Mouse (Mus musculus): ENCODE measurements around the gene Apol10b. TPM values are rescaled to one million over a fixed set of nuclear protein-coding genes. Genes with fewer than 3 reads are reported as not detected.
"Not testable (repeated sequence)": the region's sequence is repeated elsewhere in the genome, so short reads cannot be mapped to it uniquely, and the experiment has no call there.

Apol10b gene
- polyA plus RNA-seq, 1 experiment = not detected

GRCm38 (mm10) chr15:77581681-77582080, 14.2 kb downstream of the Apol10b start:
- Histone ChIP-seq H3K36me3 (ENCODE audit: control insufficient read depth, insufficient read depth, low read length, poor library complexity, severe bottlenecking) (no peaks in the 10 kb centered on the region), H3K27me3 (ENCODE audit: control insufficient read depth, insufficient read depth, low read length, poor library complexity, severe bottlenecking) (no peaks in the 10 kb centered on the region), H3K9ac (ENCODE audit: low read depth, poor library complexity, severe bottlenecking) (no peak overlapping the region), H3K9me3 (replicated peaks; ENCODE audit: control insufficient read depth, insufficient read depth, low read length, poor library complexity, severe bottlenecking) (no peaks in the 10 kb centered on the region; the same call in 1 of the 2 replicates), H3K4me1 (ENCODE audit: control insufficient read depth, insufficient read depth, low read length) (no peaks in the 10 kb centered on the region), H3K4me3 (ENCODE audit: low read depth, low read length) (no peak overlapping the region), H3K27ac (ENCODE audit: insufficient read depth, low read length) (no peak overlapping the region)
- no peak for TF ChIP-seq EP300 (IDR thresholded peaks at IDR 0.05; ENCODE audit: insufficient read depth, low read depth, low read length)
- TF ChIP-seq POLR2A (IDR thresholded peaks at IDR 0.05; ENCODE audit: insufficient read depth, low read length) = no peak
- TF ChIP-seq CTCF (IDR thresholded peaks at IDR 0.05; ENCODE audit: low read depth, low read length) = no peak

DNA sequence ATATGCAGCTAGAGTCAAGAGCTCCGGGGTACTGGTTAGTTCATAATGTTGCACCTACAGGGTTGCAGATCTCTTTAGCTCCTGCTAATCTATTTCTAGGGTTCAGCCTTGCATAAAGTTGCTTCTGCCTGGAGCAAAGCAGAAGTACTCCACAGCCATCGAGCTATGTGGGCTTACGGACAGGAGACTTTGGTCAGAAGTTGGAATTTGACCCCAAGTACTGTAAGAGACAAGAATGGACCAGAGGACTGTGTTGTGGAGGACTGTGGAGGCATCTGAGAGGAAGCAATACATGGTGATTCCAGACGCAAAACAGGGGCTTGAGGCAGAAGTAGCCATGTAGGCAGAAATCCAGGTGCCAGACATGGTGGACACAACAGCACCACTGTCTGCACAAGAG, 16.6 kb downstream of the Apol10b start:
- Histone ChIP-seq H3K36me3 (ENCODE audit: control insufficient read depth, insufficient read depth, low read length, poor library complexity, severe bottlenecking) (no peaks in the 10 kb centered on the region), H3K4me1 (ENCODE audit: control insufficient read depth, insufficient read depth, low read length) (no peaks in the 10 kb centered on the region), H3K9ac (ENCODE audit: low read depth, poor library complexity, severe bottlenecking) (no peak overlapping the region), H3K27ac (ENCODE audit: insufficient read depth, low read length) (no peak overlapping the region), H3K4me3 (ENCODE audit: low read depth, low read length) (no peak overlapping the region), H3K27me3 (ENCODE audit: control insufficient read depth, insufficient read depth, low read length, poor library complexity, severe bottlenecking) (no peaks in the 10 kb centered on the region), H3K9me3 (replicated peaks; ENCODE audit: control insufficient read depth, insufficient read depth, low read length, poor library complexity, severe bottlenecking) (no peaks in the 10 kb centered on the region; the same call in 1 of the 2 replicates)
- TF ChIP-seq POLR2A (IDR thresholded peaks at IDR 0.05; ENCODE audit: insufficient read depth, low read length) = no peak
- TF ChIP-seq CTCF (IDR thresholded peaks at IDR 0.05; ENCODE audit: low read depth, low read length) = no peak
- no peak for TF ChIP-seq EP300 (IDR thresholded peaks at IDR 0.05; ENCODE audit: insufficient read depth, low read depth, low read length)

DNA sequence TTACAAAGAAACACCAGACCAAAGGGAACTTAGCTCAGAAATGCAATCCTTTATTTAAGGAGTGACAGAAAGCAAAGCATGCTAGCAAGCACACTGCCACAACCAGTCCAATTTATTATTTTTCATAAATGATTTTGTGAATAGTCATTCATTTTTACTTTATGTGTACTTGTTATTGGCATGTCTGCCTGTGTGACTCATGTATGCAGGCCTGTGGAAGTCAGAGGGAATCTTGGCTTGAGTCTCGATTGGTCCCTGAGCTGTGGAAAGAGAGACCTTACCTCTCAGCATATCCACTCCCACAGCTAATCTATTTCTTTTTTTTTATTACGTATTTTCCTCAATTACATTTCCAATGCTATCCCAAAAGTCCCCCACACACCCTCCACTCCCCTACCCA, 17.1 kb downstream of the Apol10b start:
- Histone ChIP-seq H3K4me3 (ENCODE audit: low read depth, low read length) (no peak overlapping the region), H3K4me1 (ENCODE audit: control insufficient read depth, insufficient read depth, low read length) (no peaks in the 10 kb centered on the region), H3K27me3 (ENCODE audit: control insufficient read depth, insufficient read depth, low read length, poor library complexity, severe bottlenecking) (no peaks in the 10 kb centered on the region), H3K27ac (ENCODE audit: insufficient read depth, low read length) (no peak overlapping the region), H3K9me3 (replicated peaks; ENCODE audit: control insufficient read depth, insufficient read depth, low read length, poor library complexity, severe bottlenecking) (no peaks in the 10 kb centered on the region; the same call in 1 of the 2 replicates), H3K9ac (ENCODE audit: low read depth, poor library complexity, severe bottlenecking) (no peak overlapping the region), H3K36me3 (ENCODE audit: control insufficient read depth, insufficient read depth, low read length, poor library complexity, severe bottlenecking) (no peaks in the 10 kb centered on the region)
- TF ChIP-seq POLR2A (IDR thresholded peaks at IDR 0.05; ENCODE audit: insufficient read depth, low read length) (no peak), EP300 (IDR thresholded peaks at IDR 0.05; ENCODE audit: insufficient read depth, low read depth, low read length) (no peak), CTCF (IDR thresholded peaks at IDR 0.05; ENCODE audit: low read depth, low read length) (no peak)

GRCm38 (mm10) chr15:77563219-77563618, 32.7 kb downstream of the Apol10b start:
- TF ChIP-seq POLR2A (IDR thresholded peaks at IDR 0.05; ENCODE audit: insufficient read depth, low read length) (no peak), CTCF (IDR thresholded peaks at IDR 0.05; ENCODE audit: low read depth, low read length) (no peak), EP300 (IDR thresholded peaks at IDR 0.05; ENCODE audit: insufficient read depth, low read depth, low read length) (no peak)
- no peak overlapping the region for H3K9ac ChIP-seq (ENCODE audit: low read depth, poor library complexity, severe bottlenecking)
- no peak overlapping the region for H3K27ac ChIP-seq (ENCODE audit: insufficient read depth, low read length)
- no peaks in the 10 kb centered on the region for H3K36me3 ChIP-seq (ENCODE audit: control insufficient read depth, insufficient read depth, low read length, poor library complexity, severe bottlenecking)
- H3K4me1 ChIP-seq (ENCODE audit: control insufficient read depth, insufficient read depth, low read length) = peaks cover 2% of the 10 kb centered on the region
- no peak overlapping the region for H3K4me3 ChIP-seq (ENCODE audit: low read depth, low read length)
- H3K27me3 ChIP-seq (ENCODE audit: control insufficient read depth, insufficient read depth, low read length, poor library complexity, severe bottlenecking) = no peaks in the 10 kb centered on the region
- 0 out of 2 replicates have a peak, but pooled peaks cover 5% of the 10 kb centered on the region for H3K9me3 ChIP-seq (replicated peaks; ENCODE audit: control insufficient read depth, insufficient read depth, low read length, poor library complexity, severe bottlenecking)

DNA sequence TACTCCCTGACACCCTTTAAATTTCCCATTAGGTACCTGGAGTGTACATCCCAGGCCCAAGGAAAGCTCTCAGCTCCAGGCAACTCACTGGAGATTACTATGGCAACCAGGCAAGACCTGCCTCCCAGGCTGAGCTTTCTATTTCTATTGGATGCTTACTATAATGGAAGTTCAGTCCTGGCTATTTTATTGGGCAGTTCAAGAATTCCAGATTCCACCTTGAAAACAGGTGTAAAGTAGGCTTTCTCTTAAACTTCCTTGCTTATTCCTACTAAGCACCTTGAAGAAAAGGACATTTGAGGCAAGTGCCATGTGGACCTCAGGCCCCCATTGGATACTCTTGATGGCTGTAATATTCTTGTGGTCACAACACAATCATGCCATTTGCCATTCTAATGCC, 34.1 kb downstream of the Apol10b start, which contains the start of gene 1700025B11Rik:
TSS of gene 1700025B11Rik (minus strand) at position 101 of the 400 bp plus-strand sequence.
- no peaks in the 10 kb centered on the region for H3K27me3 ChIP-seq (ENCODE audit: control insufficient read depth, insufficient read depth, low read length, poor library complexity, severe bottlenecking)
- H3K36me3 ChIP-seq (ENCODE audit: control insufficient read depth, insufficient read depth, low read length, poor library complexity, severe bottlenecking) = no peaks in the 10 kb centered on the region

GRCm38 (mm10) chr15:77539221-77539620, 56.7 kb downstream of the Apol10b start:
- H3K9ac ChIP-seq (ENCODE audit: low read depth, poor library complexity, severe bottlenecking); H3K27ac ChIP-seq (ENCODE audit: insufficient read depth, low read length); H3K27me3 ChIP-seq (ENCODE audit: control insufficient read depth, insufficient read depth, low read length, poor library complexity, severe bottlenecking); H3K36me3 ChIP-seq (ENCODE audit: control insufficient read depth, insufficient read depth, low read length, poor library complexity, severe bottlenecking); H3K4me3 ChIP-seq (ENCODE audit: low read depth, low read length); H3K9me3 ChIP-seq (replicated peaks; ENCODE audit: control insufficient read depth, insufficient read depth, low read length, poor library complexity, severe bottlenecking); H3K4me1 ChIP-seq (ENCODE audit: control insufficient read depth, insufficient read depth, low read length): not testable (repeated sequence)

More for the DNA sequence above, 34.1 kb downstream of the Apol10b start, which contains the start of gene 1700025B11Rik:
- Histone ChIP-seq H3K4me3 (ENCODE audit: low read depth, low read length) (no peak within 1 kb of the TSS), H3K9me3 (replicated peaks; ENCODE audit: control insufficient read depth, insufficient read depth, low read length, poor library complexity, severe bottlenecking) (no peaks in the 10 kb centered on the region), H3K4me1 (ENCODE audit: control insufficient read depth, insufficient read depth, low read length) (peaks cover 2% of the 10 kb centered on the region), H3K27ac (ENCODE audit: insufficient read depth, low read length) (no peak within 1 kb of the TSS), H3K9ac (ENCODE audit: low read depth, poor library complexity, severe bottlenecking) (no peak within 1 kb of the TSS)
- TF ChIP-seq POLR2A (IDR thresholded peaks at IDR 0.05; ENCODE audit: insufficient read depth, low read length) (no peak), EP300 (IDR thresholded peaks at IDR 0.05; ENCODE audit: insufficient read depth, low read depth, low read length) (no peak), CTCF (IDR thresholded peaks at IDR 0.05; ENCODE audit: low read depth, low read length) (no peak)

Other genes starting within 250 kb of the Apol10b start
- gene Apol7a, start 197.0 kb downstream of the Apol10b start, polyA plus RNA-seq (2011; ENCODE audit: insufficient read depth, insufficient read length, low read depth, missing spikeins) = not detected in 2 replicates
- gene Apol9a, start 185.0 kb downstream of the Apol10b start, polyA plus RNA-seq (2011; ENCODE audit: insufficient read depth, insufficient read length, low read depth, missing spikeins) = not detected in 2 replicates
- not detected in 2 replicates for gene Apol7b, start 148.6 kb downstream of the Apol10b start, polyA plus RNA-seq (2011; ENCODE audit: insufficient read depth, insufficient read length, low read depth, missing spikeins)
- gene Apol10a, start 119.1 kb downstream of the Apol10b start, polyA plus RNA-seq (2011; ENCODE audit: insufficient read depth, insufficient read length, low read depth, missing spikeins) = not detected in 2 replicates
- gene Apol11a, start 87.9 kb downstream of the Apol10b start, polyA plus RNA-seq (2011; ENCODE audit: insufficient read depth, insufficient read length, low read depth, missing spikeins) = not detected in 2 replicates
- gene Apol7c, start 62.8 kb downstream of the Apol10b start, polyA plus RNA-seq (2011; ENCODE audit: insufficient read depth, insufficient read length, low read depth, missing spikeins) = not detected in 2 replicates
- not detected in 2 replicates for gene 1700025B11Rik, start 34.2 kb downstream of the Apol10b start, polyA plus RNA-seq (2011; ENCODE audit: insufficient read depth, insufficient read length, low read depth, missing spikeins)
- not detected in 2 replicates for gene Gm36245, start 3.1 kb upstream of the Apol10b start, polyA plus RNA-seq (2011; ENCODE audit: insufficient read depth, insufficient read length, low read depth, missing spikeins)
- not detected in 2 replicates for gene Apol11b, start 47.2 kb upstream of the Apol10b start, polyA plus RNA-seq (2011; ENCODE audit: insufficient read depth, insufficient read length, low read depth, missing spikeins)
- gene Apol7e, start 102.7 kb upstream of the Apol10b start, polyA plus RNA-seq (2011; ENCODE audit: insufficient read depth, insufficient read length, low read depth, missing spikeins) = 0.54 TPM in 1 of 2 replicates, not detected in the other
- not detected in 2 replicates for gene Apol9b, start 132.9 kb upstream of the Apol10b start, polyA plus RNA-seq (2011; ENCODE audit: insufficient read depth, insufficient read length, low read depth, missing spikeins)
- 1.4 and 1.9 TPM in 2 replicates for gene Apol8, start 160.9 kb upstream of the Apol10b start, polyA plus RNA-seq (2011; ENCODE audit: insufficient read depth, insufficient read length, low read depth, missing spikeins)
- 584 and 601 TPM in 2 replicates for gene Myh9, start 246.1 kb upstream of the Apol10b start, polyA plus RNA-seq (2011; ENCODE audit: insufficient read depth, insufficient read length, low read depth, missing spikeins)

Measured in ES-Bruce4 (cell line).